Mouse (Mus musculus): ENCODE results near the gene Sox13.
"Not testable (repeated sequence)": the region's sequence is repeated elsewhere in the genome, so short reads cannot be mapped to it uniquely, and the experiment has no call there.

Sox13 gene

DNA sequence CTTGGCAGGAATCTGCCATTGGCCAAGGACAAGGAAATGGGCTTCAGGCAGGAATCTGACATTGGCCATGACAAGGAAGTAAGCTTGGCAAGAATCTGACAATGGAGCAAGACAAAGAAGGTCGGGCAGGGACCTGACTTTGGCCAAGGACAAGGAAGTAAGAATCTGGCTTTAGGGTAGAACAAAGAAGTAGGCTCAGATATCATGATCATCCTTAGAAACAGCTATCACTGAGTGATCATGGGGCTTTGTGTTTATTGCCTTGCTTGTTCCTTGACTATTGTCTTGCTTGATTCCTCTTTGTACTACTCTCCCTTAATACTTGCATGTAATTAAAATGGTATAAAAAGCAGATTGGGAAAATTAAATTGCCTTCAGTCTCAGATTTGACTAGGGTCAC is 83.8 kb downstream of the Sox13 start:
- DNase-seq (ENCODE audit: extremely low read depth, insufficient read length, low spot score): not testable (repeated sequence)

DNA sequence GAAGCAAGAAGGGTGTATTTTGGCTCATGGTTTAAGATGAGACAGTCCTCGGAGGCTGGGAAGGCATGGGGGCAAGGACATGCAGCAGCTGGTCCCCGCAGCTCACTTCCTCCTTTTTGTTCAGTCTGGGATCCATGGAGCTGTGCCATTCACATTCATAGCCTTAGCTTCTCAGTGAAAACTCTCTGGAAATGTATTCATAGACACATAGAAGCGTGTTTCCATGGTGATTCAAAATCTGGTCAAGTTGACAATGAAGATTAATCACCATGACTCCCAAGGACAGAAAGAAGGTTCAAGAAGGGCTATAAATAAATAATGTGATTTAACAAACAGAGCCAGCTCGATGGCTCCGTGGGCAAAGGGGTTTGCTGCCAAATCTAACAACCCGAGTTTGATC is 90.2 kb downstream of the Sox13 start:
- no peak for DNase-seq (ENCODE audit: extremely low read depth, insufficient read length, low spot score)

- no peak for DNase-seq (ENCODE audit: extremely low read depth, insufficient read length, low spot score)
Observed at GRCm38 (mm10) chr1:133332656-133333430, 91.3 kb downstream of the Sox13 start.
